Mouse (Mus musculus) retina, postnatal 7 days (tissue): ENCODE data around the gene Gm5148.

Experiments
- DNase-seq: peaks from one replicate; pipeline ENCODE4 v3.0.0-alpha.2; 2012; ENCODE audit warnings: low read depth, low spot score

Gene Gm5148

DNA sequence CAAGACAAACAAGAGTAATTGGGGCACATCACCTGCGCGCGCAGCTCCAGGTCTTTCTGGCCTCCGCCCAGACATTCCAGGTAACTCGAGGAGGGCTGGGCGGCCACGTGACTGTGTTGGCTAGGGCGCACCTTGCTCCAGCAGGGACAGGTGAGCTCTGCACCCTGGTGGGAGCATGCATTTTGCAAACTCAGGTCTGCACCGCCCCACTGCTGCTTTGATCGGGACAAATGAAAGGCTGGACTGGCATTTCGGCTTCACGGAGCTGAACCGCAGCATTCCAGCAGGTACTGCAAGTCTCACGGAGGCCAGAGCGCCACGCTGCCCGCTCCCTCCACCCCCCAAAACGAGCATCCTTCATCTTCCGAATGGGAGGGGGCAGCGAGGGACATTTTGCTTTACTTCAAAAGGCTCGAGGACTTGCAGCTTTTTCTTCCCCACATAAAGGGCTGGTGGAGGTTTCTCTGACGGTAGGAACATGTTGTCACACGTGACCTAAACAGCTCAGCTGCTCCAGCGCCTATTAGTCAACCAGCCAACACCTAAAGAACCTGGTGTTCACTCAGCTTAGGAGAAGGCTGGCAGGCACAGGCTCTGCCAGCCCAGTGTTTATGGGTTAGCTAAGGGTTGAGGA lies at the start of gene Gm5148:
Gm5148 (minus strand) TSS at position 320 of the 634 bp plus-strand sequence.
- no peak for DNase-seq

DNA sequence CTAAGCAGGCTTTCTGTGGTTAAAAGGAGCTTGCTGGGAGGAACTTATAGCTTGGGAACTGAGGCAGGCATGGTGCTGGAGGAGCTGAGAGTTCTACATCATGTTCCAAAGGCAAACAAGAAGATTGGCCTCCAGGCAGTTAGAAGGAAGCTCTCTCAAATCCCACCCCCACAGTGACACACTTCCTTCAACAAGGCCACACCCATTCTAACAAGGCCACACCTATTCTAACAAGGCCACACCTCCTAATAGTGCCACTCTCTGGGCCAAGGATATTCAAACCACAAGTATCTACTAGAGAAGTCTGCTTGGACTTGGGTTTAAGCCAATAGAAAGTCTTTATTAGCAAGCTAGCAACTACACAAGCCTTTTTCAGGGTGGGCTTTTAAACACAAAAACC lies 46.7 kb upstream of the Gm5148 start:
- DNase-seq, result no peak

DNA sequence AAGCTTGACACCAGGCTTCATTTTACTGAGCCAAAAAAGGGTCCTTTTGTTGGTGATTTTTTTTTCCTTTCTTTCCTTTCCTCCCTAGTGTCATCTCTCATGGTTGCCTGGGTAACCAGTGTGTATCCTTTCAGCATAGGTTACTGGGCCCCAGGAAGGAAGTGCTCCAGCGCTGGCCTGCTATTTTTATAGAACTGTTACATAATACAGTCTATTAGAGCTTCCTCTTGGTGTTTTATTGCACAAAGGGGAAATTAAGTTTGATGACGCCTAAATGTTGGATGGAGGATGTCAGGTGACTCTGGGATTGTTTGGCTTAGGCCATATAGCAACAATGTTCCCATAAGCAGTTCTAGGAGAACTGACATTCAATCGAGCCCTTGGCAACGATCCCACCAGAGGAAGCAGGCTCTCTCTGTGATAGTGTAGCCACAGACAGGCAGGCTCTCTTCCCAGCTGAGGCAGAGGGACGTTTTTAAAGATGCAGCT lies 45.0 kb upstream of the Gm5148 start:
- DNase-seq, result no peak

DNA sequence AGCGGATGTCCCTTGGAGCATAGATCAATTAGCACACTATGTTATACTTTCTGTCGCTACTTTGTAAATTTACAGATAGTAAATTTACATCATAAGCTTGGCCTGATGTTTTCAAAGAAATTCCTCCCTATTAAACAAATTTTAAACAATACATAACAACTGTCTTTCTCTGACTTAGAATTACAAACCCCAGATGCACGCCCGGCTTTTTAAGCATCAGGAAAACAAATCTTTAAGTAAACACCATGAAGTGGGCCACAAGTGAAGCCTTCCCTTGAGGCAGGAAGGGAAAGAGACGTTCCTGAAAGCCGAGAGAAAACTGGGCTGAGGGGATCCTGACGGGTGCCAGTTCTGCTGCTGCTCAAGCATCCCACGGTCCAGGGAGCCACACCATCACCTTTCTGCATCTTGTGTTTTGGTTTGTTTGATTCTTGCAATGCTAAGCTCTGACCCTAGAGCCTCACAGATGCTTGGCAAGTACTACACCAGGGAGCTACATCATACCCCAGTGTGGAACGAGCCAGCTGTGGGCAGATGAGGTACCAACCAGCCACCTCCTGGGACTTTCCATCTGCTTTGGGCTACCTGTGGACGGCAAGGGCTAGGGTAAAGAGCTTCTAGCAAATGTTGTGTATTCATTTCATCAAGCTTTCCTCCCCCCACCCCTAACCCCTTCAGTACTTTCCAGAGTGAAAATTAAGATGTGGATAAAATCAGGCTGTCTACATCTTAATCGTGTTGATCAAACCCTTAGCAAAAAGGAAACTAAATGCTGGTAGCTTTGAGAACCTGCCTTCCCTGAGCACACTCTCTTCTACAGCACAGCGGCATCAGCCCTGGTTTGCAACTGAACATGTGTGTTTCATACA lies 43.1 kb upstream of the Gm5148 start:
- DNase-seq, result no peak

DNA sequence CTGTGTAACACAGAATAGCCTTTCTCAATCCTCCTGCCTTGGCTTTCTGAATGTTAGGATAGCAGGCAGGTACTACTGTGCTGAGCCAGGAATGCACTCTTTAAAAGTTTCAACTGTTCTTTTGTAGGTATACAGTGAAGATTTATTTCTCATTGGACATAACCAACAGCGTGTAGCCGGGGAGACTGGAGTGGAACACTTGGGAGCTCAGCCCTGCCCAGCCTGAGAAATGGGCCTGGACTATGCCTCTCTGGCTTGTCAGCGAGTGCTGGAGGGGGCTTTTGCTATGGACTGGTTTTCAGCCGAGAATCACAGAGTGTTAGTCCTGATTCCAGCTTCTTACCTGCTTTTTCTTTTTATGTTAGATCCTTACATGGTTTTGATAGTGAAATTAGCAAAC lies 42.3 kb upstream of the Gm5148 start:
- DNase-seq, result no peak

DNA sequence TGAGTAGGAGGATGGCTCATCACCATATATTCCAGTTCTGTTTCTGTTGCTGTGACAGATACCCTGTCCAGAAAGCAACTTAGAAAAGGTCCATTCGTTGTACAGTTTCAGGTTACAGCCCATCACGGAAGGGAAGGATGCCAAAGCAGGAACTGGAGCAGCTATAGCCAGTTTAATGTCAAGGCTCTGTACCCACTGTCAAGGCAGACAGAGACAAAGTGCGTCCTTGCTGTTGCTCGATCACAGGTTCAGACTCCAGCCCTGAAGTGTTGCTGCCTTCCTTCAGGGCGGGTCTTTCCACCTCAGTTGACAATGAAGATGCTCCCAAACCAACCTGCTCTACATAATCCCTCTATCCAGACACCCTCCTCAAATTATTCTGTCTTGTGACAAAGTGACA lies 41.7 kb upstream of the Gm5148 start:
- no peak for DNase-seq

DNA sequence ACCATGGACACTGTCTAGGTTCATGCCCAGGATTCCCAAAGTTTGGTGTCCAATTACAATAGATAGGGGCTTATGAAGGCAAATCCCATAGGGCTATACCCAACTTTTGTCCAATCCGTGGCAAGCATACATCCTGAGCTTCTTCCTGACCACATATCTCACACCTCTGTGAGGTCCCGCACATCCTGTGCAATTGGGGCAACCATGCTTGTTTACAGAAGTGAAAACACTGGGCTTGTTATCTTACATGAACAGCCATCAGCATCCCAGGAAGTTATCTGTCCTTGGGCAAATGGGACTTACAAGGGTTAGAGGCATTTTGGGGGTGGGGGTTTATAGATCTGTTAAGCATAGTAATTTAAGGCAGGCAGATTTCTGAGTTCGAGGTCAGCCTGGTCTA lies 41.0 kb upstream of the Gm5148 start:
- no peak for DNase-seq

DNA sequence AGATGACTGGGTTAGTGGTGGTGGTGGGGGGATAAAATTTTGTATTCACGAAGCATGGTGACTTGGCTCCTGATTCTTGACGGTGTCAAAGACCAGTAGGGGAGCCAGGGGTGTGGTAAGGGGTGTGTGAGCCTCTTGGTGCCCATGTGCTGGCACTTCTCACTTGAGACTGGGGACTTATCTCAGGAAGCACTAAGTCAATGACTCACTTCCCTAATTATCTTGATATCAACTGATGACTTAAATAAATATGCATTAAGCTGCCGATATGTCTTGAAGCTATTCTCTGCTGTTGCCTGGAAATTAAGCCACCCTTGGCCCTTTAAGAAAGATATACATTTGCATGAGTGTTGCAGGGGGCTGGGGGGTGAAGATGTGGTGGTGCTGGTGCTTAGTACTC lies 38.0 kb upstream of the Gm5148 start:
- DNase-seq, result no peak

DNA sequence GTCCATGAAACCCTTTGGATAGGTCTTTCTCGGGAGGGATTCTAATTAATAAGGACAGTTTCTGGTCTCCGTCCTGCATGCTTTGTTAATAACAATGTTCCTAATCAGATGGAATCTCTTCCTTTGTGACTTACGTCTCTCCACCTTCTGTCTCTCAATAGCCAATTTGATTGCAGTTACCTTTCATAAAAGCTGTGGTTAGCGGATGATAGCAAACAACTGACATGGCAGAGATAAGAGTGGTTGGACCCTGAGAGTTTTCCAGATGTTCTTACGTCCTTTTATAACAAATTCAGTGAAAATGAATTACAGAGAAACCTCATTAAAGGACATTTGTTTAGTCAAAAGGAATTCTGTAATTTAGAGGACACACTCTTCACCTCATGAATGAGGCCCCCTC lies 37.5 kb upstream of the Gm5148 start:
- DNase-seq, result no peak

DNA sequence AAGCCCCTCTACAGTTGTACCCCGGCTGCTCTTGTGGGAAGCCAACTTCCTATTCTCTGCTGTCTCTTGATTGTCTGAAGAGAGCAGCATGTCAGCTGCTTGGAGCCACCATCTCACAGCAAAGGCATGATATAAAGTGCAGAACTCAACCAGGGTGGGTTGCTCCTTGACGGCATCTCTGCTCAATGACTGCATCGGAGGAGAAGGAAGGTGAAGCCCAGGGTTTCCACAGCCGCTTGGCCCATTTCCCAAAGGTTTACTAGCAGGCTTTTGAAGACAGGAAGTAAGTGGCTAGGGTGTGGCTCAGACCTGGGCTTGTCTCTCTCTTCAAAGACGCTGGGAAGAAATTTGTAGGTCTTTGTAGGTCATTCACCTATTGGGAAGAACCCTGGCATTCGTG lies 36.6 kb upstream of the Gm5148 start:
- DNase-seq, result no peak

DNA sequence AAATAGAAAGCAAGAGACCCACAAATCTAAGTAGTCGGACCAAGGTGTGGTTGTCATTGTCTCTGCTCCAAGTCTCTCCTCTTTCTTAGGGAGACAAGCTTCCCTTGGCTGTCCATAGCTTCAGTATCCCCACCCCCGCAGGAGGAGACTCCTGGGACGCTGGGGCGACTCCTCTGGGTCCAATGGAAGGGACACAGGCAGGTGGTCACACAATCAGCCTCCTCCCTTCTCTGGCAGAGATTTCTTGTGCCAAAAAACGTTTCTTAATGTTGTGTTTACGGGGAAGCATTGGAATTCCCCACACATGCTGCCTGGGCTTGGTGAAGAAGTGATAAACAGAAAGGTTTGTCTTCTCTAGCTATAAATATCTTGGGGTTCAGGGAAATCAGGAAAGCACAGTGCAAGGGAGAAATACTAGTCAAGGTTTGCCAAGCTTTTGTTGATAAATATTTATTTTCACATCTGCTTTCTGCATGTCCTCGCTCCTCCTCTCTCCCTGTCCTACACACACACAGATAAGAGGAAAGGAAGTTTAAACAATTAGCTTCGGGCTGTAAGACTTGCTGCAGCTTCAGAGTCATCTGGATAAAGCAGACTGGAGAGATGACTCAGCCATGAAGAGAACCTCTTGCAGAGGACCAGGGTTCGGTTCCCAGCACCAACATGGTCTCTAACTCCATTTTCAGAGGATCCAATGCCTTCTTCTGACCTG lies 34.5 kb upstream of the Gm5148 start:
- DNase-seq, result no peak

DNA sequence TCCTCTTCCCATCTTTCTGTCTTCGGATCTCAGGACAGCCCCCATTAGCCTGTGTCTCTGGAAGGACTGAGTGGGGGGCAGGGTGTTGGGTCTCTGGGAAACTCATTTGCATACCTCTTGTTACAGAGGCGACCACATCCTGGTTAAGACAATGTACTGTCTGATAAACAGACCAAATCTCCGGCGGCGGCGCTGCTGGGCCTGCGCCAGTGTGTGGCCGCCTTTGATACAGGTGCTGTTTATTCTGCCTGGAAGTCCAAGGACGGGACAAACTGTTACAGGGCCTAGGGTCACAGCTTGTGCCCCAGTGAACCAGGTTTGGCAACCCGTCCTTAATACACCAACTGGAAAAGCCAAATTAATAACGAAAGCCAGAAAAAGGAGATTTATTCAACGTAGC lies 33.8 kb upstream of the Gm5148 start:
- DNase-seq, result no peak

DNA sequence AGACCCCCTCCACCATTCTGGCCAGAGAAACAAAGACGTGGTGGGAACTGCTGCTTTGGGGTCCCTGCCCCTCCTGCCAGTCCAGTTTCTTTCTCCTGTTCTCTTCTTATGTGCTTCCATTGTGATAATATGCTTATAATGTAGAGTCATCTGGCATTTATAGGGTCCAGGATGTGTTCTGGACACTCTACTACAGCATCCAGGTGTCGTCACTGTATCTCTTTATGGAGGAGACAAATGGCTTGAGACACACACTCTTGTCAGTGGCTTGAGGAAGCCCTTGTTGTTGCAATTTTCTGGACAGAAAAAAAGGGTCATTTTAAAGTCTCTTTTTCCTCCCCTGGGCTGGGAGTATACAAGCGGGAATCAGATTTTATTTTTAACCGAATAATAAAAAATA lies 33.3 kb upstream of the Gm5148 start:
- no peak for DNase-seq

DNA sequence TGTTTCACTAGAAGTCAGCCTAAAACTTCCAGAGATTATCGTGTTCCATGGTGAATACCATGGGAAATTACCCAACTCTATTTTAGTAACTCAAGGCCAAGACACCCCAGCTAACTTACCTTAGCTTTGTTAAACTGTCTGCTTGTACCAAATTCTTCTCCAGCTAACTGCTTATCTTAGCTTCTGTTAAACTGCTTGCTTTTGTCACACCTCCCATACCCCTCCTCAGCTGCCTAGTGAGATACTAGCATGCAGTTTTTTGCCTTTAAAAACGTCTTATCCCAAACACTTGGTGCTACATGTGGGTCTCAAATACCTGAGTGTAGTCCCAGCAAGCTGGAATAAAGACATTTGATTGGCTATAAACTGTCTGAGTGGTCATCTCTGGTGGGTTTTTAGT lies 31.7 kb upstream of the Gm5148 start:
- DNase-seq, result no peak

DNA sequence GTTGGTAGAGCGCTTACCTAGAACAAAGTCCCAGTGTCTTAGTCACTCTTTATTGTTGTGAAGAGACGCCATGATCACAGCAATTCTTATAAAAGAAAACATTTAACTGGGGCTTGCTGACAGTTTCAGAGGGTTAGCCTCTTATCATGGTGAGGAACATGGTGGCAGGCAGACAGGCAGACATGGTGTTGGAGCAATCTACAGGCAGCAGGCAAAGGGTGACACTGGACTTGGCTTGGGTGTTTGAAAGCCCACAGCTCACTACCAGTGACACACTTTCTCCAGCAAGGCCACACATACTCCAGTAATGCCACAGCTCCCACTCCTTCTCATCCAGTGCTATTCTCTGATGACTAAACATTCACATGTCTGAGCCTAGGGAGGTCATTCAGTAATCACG lies 30.3 kb upstream of the Gm5148 start:
- DNase-seq, result no peak

DNA sequence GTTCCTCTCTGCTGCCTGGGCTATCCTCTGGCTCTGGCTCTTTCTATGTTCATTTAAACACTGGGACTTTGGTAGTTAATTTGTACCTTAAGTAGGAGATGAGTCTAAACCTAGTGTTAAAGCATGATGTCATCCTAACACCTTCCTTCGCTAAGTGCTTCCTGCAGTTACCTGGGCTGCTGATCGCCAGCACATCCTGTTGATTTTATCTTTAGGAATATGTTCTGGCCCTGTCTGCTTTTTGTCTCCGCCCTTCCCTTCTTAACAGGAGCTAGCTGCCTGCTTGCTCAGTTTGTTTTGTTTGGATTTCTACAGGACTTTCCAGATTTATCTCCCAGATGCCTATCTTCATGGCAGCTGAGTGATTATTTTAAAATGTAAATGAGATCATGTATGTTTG lies 28.9 kb upstream of the Gm5148 start:
- no peak for DNase-seq

DNA sequence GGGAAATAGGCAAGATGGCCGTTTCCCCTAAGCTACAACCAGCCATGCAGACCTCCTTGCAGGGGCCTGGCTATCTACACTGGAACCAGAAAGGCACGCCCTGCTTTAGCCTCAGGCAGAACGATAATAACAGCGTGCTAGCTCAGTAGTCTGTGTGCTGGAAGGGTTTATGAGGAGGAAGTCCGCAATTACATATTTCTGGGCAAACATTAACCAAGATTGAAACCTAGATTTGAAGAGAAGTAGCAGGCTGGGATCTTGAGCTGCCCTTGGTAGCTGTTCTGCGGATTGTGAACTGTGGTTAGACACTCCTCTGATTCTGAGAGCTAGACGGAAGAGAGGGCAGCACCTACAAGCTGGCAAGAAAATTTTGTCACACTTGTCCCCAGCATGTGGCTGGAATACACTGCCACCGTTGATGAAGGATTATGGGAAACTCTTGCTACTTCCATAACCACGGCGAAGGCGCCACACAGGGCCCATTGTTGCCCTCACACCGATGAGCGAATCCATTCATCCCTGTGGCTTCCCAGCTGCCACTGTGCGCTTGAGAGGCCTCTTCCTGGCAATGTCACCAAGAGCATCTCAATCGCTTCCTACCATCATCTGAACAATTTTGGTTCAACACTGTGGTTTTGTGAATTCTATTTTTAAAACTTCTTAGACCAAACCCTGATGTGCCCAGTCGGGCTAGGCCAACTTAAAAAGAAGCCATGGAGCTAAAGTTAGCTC lies 23.9 kb upstream of the Gm5148 start:
- DNase-seq, result no peak

DNA sequence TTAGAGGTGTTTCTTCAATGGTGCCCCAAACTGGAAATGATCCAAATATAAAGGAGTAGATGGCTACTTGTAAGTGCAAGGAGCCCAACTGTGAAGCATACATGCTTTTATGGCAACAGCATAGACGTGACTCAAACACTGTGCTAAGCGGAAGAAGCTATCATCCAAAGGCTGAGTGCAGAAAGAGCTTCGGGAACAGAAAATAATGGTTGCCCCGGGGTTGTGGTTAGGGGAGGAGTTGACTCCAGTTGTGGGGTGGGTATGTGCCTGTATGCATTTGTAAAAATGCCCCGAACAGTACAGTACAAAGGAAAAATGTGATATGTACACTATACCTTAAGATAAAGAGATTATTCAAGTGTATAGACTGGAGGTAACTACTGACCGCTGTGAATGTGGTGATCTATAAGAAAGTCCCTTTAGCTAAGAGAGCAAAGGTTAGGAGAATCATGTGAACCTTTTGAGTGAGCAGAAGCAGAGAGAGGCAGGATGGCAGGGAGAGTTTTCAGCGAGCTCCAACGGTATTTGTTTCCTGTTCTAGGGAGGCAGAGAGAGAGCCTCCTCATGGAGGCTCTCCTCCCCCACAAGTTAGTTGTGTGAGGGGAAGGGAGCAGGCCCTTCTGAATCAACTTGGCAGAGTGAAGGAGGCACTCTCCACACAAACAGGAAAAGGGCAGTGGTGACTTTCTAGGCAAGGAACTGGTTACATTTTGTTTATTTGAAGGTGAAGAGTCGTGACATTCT lies 23.1 kb upstream of the Gm5148 start:
- no peak for DNase-seq

DNA sequence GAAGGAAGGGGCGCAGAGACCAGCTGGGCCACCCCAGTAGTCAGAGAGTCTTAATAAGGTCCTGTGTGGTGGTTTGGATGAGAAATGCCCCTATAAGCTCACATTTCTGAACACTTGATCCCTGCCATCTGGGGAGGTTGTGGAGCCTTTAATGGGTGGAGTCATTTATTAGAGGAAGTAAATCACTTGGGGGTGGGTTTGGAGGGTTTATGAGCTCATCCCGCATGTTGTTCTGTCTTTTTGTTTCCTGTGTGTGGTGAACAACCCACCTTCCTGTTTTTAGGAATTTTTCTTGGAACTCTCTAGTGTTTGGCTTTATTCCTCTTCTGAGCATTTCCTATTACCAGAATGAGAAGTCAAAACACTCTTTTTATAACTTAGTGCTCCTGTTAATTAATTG lies 19.8 kb upstream of the Gm5148 start:
- no peak for DNase-seq

DNA sequence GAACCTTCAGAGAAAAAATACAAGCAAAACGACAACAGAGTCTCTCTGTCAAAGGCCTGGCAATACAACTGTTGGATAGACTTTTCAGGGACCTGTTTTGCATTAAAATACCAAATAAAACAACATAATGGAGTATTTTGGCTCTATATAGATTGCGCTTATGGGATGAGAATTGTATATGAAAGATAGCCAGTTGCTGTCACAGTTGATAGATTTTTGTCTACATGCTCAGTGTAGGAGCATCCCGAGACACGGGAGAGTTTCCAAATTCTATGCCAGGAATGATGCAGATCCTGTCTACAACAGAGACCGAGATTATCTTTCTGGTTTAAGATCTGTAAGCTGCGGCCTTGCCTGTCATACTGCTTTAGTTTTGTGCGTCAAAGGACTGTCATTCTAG lies 15.7 kb upstream of the Gm5148 start:
- no peak for DNase-seq
